Mouse (Mus musculus): ENCODE measurements around the gene Adgrb3. TPM values are rescaled to one million over a fixed set of nuclear protein-coding genes. Genes with fewer than 3 reads are reported as not detected.
"Not testable (repeated sequence)": the region's sequence is repeated elsewhere in the genome, so short reads cannot be mapped to it uniquely, and the experiment has no call there.

Gene Adgrb3
- total RNA-seq, 2 experiments from 2014 or later, result not detected

- DNase-seq, result no peak
- Histone ChIP-seq H3K27ac (no peak overlapping the region), H3K4me3 (no peak overlapping the region)
- no peak for TF ChIP-seq CTCF (IDR thresholded peaks at IDR 0.05)
- intact Hi-C loops (cut with DNase I), result no loop called here
These were observed 796.1 kb downstream of the Adgrb3 start for GRCm38 (mm10) chr1:25033155-25034095.

- Histone ChIP-seq H3K27ac (no peak overlapping the region), H3K4me3 (no peak overlapping the region)
- no peak for DNase-seq
- intact Hi-C loops (cut with DNase I), result no loop called here
- no peak for TF ChIP-seq CTCF (IDR thresholded peaks at IDR 0.05)
These were observed 806.4 kb downstream of the Adgrb3 start for GRCm38 (mm10) chr1:25023156-25023555.

- intact Hi-C loops (cut with DNase I); H3K27ac ChIP-seq; DNase-seq; H3K4me3 ChIP-seq: not testable (repeated sequence)
These were observed 811.7 kb downstream of the Adgrb3 start for GRCm38 (mm10) chr1:25017851-25018250.
